Mouse (Mus musculus) heart, embryonic 11.5 days (tissue): ENCODE measurements at regions not wholly inside any gene's neighbourhood (a gene's known extent, or its start where the extent isn't known, plus 50 kb on each side); places are given as distances from the start of the nearest gene placed in this dataset.

Experiments
- ATAC-seq: fragments of 200-750 bp; cut with Nextera tagmentation; replicated peaks from 2 replicates; pipeline ENCODE4 v1.8.0; 2017; ENCODE audit warnings: moderate library complexity; ENCODE audit not compliant: insufficient number of reproducible peaks, low FRiP score, low TSS enrichment
- H3K27ac ChIP-seq: fragments of 300-500 bp; sonication (generic); 2 replicates; pipeline ENCODE4 v1.5.1; 2014; ENCODE audit warnings: mild to moderate bottlenecking, low read depth, low read length
- H3K27me3 ChIP-seq: fragments of 300-500 bp; sonication (generic); 2 replicates; pipeline ENCODE4 v1.6.1; 2014; ENCODE audit warnings: mild to moderate bottlenecking, low read length, mixed read lengths; ENCODE audit not compliant: control insufficient read depth, insufficient read depth
- H3K36me3 ChIP-seq: fragments of 300-500 bp; sonication (generic); 2 replicates; pipeline ENCODE4 v1.6.1; 2014; ENCODE audit warnings: mild to moderate bottlenecking, low read length, moderate library complexity, mixed read lengths; ENCODE audit not compliant: control insufficient read depth, insufficient read depth
- H3K4me1 ChIP-seq: fragments of 300-500 bp; sonication (generic); 2 replicates; pipeline ENCODE4 v1.6.1; 2014; ENCODE audit warnings: low read length; ENCODE audit not compliant: control insufficient read depth, insufficient read depth
- H3K4me2 ChIP-seq: fragments of 300-500 bp; sonication (generic); 2 replicates; pipeline ENCODE4 v1.6.1; 2014; ENCODE audit warnings: mild to moderate bottlenecking, moderate library complexity
- H3K4me3 ChIP-seq: fragments of 300-500 bp; sonication (generic); 2 replicates; pipeline ENCODE4 v1.5.1; 2014; ENCODE audit warnings: low read depth, low read length
- H3K9ac ChIP-seq: fragments of 300-500 bp; sonication (generic); 2 replicates; pipeline ENCODE4 v1.6.1; 2014; ENCODE audit warnings: mild to moderate bottlenecking, low read depth, low read length, moderate library complexity
- H3K9me3 ChIP-seq: fragments of 300-500 bp; sonication (generic); replicated peaks from 2 replicates; pipeline ENCODE4 v1.6.1; 2016; ENCODE audit warnings: low read length; ENCODE audit not compliant: control insufficient read depth
- WGBS: fragments of 180-500 bp; shearing (Covaris S2); extraction: QIAGEN DNeasy Blood & Tissue Kit; methylation state at CpG from one replicate; pipeline ENCODE4 v1.1.7; 2014; ENCODE audit not compliant: insufficient replicate concordance; 5-methylcytosine and 5-hydroxymethylcytosine counted together

DNA sequence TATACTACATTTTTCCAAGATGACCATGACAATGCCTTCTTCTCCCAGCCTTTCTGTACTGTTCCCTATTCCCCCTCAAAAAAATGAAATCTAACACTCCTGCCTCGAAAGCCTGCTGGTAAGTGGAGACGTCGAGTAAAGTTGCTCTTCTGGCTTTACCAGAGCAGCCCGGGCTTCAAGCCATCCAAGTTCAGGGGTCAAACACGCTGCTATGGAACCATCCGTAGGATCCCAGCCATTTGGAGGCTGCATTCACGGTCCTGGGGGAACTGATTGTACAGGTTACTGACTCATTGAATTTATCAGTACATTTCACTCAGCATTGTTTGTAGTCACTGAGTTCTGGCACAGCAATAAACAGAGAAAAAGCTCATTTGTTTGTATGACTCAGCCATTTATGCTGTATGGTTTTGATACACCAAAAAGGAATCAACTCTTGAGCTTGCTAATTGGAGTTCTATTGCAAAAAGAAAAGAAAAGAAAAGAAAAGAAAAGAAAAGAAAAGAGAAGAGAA lies 128.2 kb downstream of the Nedd1 start:
- Histone ChIP-seq H3K4me2 (no peak overlapping the region), H3K36me3 (no peaks in the 10 kb centered on the region), H3K27me3 (no peaks in the 10 kb centered on the region; the same call in 1 of the 2 replicates), H3K9ac (no peak overlapping the region), H3K27ac (no peak overlapping the region), H3K4me1 (no peaks in the 10 kb centered on the region), H3K4me3 (no peak overlapping the region), H3K9me3 (no peaks in the 10 kb centered on the region)
- WGBS = 69% methylated on average over 7 of the region's 7 CpGs
- ATAC-seq = no peak

DNA sequence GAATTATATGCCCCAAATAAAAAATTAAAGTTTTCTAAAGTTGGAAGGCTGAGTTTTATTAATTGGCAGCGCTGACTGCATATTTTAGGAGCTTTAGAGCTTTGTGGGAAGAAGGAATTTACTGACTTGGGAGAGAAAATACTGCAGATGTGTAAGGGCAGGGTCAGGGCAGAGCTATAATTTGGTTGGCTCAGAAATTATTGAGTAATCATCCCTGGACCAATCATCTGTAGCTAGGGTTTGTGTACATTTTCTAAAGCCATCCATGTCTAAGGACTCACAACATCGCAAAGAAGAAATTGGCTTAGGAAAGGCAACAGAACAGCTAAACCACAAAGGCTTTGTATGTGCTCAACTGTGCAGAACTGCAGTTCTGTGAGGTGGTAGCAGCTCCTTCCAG lies 143.3 kb downstream of the Nedd1 start:
- no peaks in the 10 kb centered on the region for H3K36me3 ChIP-seq
- H3K4me1 ChIP-seq = no peaks in the 10 kb centered on the region
- no peaks in the 10 kb centered on the region for H3K9me3 ChIP-seq
- H3K4me2 ChIP-seq = no peak overlapping the region
- ATAC-seq = no peak
- H3K4me3 ChIP-seq = no peak overlapping the region
- no peaks in the 10 kb centered on the region for H3K27me3 ChIP-seq
- no peak overlapping the region for H3K9ac ChIP-seq
- H3K27ac ChIP-seq = no peak overlapping the region
- WGBS = 74% methylated on average over 2 of the region's 2 CpGs

DNA sequence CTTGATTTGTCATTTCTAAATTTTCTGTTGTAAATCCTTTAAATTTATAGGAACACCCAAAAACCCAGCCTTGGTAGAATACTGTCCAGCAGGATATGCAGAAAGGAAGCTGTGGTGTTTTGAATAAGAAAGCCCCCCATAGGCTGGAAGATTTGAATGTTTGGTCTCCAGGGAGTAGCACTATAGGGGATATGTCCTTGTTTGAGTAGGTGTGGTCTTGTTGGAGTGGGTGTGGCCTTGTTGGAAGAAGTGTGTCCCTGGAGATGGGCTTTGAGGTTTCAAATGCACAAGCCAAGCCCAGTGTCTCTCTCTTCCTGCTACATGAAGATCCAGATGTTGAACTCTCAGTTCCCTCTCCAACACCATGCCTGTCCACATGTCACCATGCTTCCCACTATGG lies 151.7 kb downstream of the Nedd1 start:
- ATAC-seq = no peak
- no peak overlapping the region for H3K4me2 ChIP-seq
- no peaks in the 10 kb centered on the region for H3K9me3 ChIP-seq
- H3K9ac ChIP-seq = no peak overlapping the region
- no peaks in the 10 kb centered on the region for H3K27me3 ChIP-seq
- no peak overlapping the region for H3K27ac ChIP-seq
- no peaks in the 10 kb centered on the region for H3K4me1 ChIP-seq
- H3K36me3 ChIP-seq = no peaks in the 10 kb centered on the region
- H3K4me3 ChIP-seq = no peak overlapping the region

DNA sequence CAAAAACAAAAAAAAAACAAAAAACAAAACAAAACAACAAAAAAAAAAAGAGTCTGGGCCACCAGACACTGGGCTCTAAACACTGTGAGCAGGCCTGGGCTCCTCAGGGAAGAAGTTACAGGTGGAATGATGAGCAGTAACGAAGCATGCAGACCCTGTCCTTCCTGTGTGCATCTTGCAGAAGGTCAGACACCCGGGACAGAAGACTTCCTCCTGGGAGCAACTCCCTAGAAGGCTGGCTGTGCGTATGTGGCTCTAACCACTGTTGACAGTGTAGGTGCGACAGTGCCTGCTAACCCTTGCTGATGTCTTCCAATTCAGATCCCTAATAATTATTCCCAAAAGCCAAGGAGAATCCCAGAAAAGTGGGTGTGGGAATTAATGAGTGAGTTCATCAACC lies 164.8 kb downstream of the Nedd1 start:
- ATAC-seq = no peak
- H3K4me2 ChIP-seq = no peak overlapping the region
- no peak overlapping the region for H3K9ac ChIP-seq
- H3K27me3 ChIP-seq = no peaks in the 10 kb centered on the region
- H3K9me3 ChIP-seq = no peaks in the 10 kb centered on the region
- H3K4me1 ChIP-seq = no peaks in the 10 kb centered on the region
- WGBS = 60% methylated on average over 4 of the region's 4 CpGs
- no peak overlapping the region for H3K27ac ChIP-seq
- no peaks in the 10 kb centered on the region for H3K36me3 ChIP-seq
- H3K4me3 ChIP-seq = no peak overlapping the region

DNA sequence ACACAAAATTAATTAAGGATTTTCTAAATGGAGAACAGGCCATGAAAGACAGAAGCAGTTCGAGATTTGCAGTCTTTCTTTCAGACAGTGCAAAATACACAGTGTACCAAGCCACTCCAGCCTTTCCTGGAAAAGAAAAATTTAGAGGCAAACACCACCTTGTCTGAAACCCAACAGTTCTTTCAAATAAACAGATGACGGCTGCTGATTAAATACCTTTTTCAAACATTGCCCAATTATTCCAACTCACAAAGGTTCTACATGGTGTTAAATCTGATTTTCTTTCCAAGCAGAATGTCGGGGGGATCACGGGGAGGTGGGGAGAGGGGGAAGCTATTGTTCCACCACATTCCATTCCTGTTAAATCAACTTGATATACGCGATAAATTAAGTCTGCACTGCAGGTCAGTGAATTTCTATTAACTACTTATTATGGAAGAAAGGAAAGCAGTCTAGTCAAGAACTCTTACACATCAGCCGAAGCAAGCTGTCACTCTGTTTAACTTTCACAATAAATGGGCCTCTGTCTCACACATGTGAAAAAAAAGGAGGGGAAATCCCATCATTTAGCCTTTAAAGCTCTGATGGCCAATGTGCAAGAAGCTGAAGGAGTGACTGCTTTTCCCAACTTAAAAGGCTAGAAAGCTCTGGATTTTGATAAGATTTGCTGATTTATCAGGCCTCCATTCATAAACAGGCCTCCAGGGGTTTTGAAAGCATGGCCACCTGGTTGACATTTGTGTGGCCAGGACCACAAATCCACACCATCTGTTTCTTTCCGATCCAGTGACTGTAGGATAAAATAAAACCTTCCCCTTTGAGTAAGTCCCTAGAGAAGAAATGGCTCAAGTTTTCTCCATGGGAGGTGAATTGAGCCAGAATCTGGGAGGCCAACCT lies 165.4 kb downstream of the Nedd1 start:
- no peaks in the 10 kb centered on the region for H3K4me1 ChIP-seq
- H3K4me3 ChIP-seq = no peak overlapping the region
- H3K27me3 ChIP-seq = no peaks in the 10 kb centered on the region
- no peak for ATAC-seq
- no peak overlapping the region for H3K4me2 ChIP-seq
- H3K9ac ChIP-seq = no peak overlapping the region
- WGBS = 41% methylated on average over 8 of the region's 8 CpGs
- no peaks in the 10 kb centered on the region for H3K9me3 ChIP-seq
- no peaks in the 10 kb centered on the region for H3K36me3 ChIP-seq
- no peak overlapping the region for H3K27ac ChIP-seq

DNA sequence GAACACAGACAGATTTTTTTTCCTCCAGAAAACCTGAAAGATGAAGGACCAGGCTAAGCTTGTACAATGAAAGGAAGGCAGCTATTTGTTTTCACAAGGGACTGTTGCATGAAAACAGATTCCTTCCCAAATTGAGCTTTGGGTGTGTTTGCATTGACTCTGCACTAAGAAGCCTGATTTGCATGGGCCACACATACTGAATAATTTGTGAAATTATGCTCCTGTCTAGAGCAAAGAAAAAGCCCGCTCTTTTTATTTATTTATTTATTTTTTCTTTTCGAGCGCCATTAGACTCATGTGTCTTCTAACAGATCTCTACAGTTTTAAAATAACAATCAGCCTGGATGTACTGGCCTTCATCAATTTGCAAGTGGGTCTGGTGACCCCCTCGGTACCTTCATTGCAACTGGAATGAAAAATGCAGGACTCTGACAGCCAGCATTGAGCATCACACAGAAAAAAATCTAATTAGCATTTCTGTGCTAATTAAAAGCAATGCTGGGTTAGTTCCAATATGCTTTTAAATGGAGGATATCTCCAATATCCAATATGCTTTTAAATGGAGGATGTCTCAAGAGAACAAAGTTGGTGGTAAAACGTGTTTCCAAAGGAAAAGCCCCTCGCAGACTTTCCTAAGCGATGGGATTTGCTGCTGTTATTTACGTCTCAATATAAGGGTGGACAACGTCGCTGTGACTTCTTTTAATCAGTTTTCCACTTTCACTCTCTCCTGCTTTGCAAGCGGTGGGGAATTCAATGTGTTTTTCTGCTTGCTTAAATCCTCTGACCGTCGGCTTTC lies 166.3 kb downstream of the Nedd1 start:
- no peak overlapping the region for H3K4me3 ChIP-seq
- H3K4me1 ChIP-seq = no peaks in the 10 kb centered on the region
- no peak overlapping the region for H3K27ac ChIP-seq
- no peaks in the 10 kb centered on the region for H3K27me3 ChIP-seq
- 57% methylated on average over 13 of the region's 13 CpGs for WGBS
- ATAC-seq = no peak
- H3K4me2 ChIP-seq = no peak overlapping the region
- H3K9me3 ChIP-seq = no peaks in the 10 kb centered on the region
- H3K36me3 ChIP-seq = no peaks in the 10 kb centered on the region
- H3K9ac ChIP-seq = no peak overlapping the region

DNA sequence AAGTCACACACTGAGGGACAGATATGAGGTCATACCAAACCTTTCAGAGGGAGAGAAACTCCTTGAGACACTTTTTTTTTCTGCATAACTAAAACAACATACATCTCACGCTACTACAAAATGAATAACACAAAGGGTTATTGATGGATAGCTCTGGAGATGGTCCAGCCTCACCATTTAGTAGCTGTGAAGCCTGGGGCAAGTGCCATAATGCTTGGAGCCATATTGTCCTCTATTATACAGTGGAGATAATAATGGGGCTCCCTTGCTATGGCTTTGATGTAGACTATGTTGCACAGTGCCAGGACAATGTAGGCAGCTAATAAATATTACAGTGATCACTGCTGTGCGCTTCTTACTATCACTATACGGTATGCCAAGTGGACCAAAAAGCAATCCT lies 168.3 kb downstream of the Nedd1 start:
- no peaks in the 10 kb centered on the region for H3K4me1 ChIP-seq
- no peaks in the 10 kb centered on the region for H3K36me3 ChIP-seq
- H3K27ac ChIP-seq = no peak overlapping the region
- no peak overlapping the region for H3K9ac ChIP-seq
- no peaks in the 10 kb centered on the region for H3K27me3 ChIP-seq
- 84% methylated on average over 3 of the region's 3 CpGs for WGBS
- H3K4me3 ChIP-seq = no peak overlapping the region
- no peak for ATAC-seq
- no peaks in the 10 kb centered on the region for H3K9me3 ChIP-seq
- no peak overlapping the region for H3K4me2 ChIP-seq

DNA sequence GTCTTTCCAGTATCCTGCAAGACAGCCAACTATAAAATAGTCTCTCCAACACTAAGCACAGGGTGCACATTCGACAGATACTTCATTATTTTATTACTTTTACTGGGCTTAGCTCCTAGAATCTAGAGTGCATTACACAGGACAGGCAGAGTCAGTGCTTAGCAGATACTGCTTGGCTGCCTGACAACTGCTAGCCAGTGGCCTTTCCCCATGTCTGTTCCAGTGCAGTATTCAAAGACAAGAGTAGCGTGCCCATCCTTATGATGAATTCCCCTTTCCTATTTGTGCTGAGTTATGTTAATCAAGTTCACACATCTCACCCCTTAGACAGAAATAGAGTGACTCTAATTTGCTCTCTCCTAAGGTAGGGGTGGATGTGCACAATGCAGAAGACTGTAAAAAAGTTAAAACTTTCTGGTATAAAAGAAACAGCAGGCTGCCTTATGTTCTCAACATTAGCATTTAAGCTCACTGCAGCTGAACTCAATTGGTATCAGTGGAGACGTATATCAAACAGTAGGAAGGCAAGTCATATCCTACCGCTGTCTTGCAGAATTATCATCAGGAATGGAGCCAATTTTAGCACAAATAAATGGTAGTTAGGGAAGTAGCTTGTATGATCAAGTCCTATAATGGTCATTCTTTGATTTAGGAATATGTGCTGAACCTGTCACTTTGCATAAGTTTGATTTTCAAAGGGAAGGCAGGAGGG lies 173.2 kb downstream of the Nedd1 start:
- ATAC-seq = no peak
- Histone ChIP-seq H3K4me2 (no peak overlapping the region), H3K9ac (no peak overlapping the region), H3K4me1 (no peaks in the 10 kb centered on the region), H3K4me3 (no peak overlapping the region), H3K27ac (no peak overlapping the region), H3K27me3 (no peaks in the 10 kb centered on the region), H3K36me3 (no peaks in the 10 kb centered on the region), H3K9me3 (no peaks in the 10 kb centered on the region)
- WGBS = 73% methylated on average over 4 of the region's 4 CpGs
